Mouse (Mus musculus): Measurements from ENCODE around the gene Ube2z. TPM values are rescaled to one million over a fixed set of nuclear protein-coding genes. Genes with fewer than 3 reads are reported as not detected.
A peak's percentile ranks its signal among the peaks of the same experiment; 100 is the strongest.
"Not testable (repeated sequence)": the region's sequence is repeated elsewhere in the genome, so short reads cannot be mapped to it uniquely, and the experiment has no call there.

Ube2z gene
- total RNA-seq (2015) (21.3 and 21.8 TPM in 2 replicates), total RNA-seq (2017) (18.2 and 19.3 TPM in 2 replicates)

GRCm38 (mm10) chr11:96065215-96065911, at the start of gene Ube2z:
Ube2z (minus strand) TSS chr11:96065388.
- peak; percentile 98 for ATAC-seq (replicated peaks; ENCODE audit: poor library complexity)

GRCm38 (mm10) chr11:96114077-96114476, 48.9 kb upstream of the Ube2z start:
- ATAC-seq (replicated peaks; ENCODE audit: poor library complexity) = no peak

GRCm38 (mm10) chr11:96111751-96112150, 46.6 kb upstream of the Ube2z start, which contains the start of gene Calcoco2:
Calcoco2 (minus strand) TSS chr11:96111964.
- no peak for ATAC-seq (replicated peaks; ENCODE audit: poor library complexity)

- not testable (repeated sequence) for ATAC-seq (replicated peaks; ENCODE audit: poor library complexity)
Observed at GRCm38 (mm10) chr11:96110950-96111349, 45.8 kb upstream of the Ube2z start.

DNA sequence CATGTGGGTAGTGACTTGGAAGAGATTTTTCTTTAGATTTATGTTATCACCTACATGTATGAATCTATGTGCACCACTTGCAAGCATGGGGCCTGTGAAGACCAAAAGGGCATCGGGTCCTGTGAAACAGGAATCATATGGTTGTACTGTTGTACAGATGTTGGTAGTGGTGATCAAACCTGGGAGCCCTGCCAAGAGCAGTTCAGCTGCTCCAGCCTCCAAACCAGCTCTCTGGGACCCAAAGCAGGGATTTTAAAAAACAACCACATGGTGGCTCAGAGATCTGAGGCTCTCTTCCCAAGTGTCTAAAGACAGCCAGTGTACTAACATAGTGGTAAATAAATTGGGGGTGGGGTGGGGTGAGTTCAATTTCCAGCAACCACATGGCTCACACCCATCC, 43.2 kb upstream of the Ube2z start:
- ATAC-seq (replicated peaks; ENCODE audit: poor library complexity) = no peak

GRCm38 (mm10) chr11:96093361-96093760, 28.2 kb upstream of the Ube2z start:
- peak; percentile 87 for ATAC-seq (replicated peaks; ENCODE audit: poor library complexity)

DNA sequence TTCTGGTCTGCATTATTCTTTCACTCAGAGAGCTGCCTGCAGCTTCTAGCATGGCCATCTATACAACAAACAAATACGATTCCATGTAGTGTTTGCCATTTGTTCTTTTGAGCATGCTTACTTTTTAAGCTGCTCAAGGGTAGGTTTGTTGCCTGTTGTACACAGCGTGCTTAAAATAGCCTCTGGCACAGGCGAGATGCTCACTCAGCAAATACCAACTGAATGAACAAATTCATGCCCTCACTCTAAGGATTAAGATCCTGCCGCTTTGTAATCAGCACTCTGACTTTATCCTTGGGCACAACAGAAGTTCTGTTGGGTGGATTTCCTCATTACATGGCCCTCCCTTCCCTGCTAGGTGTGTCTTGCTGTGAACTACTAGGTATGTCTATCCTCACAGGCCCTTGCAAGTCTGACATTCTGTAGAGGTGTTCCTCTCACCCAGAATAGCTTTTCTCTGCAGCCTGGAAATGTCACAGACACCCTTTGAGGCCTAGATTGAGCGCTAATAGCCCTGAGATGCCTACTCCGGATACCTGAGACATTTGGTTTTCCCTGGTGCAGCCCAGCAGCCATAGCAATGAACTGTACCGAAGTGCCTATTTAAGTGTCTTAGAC, 27.6 kb upstream of the Ube2z start:
- no peak for ATAC-seq (replicated peaks; ENCODE audit: poor library complexity)

GRCm38 (mm10) chr11:96091073-96091472, 25.9 kb upstream of the Ube2z start:
- 0 out of 2 replicates have a peak, but pooled peaks have one; percentile 34 for ATAC-seq (replicated peaks; ENCODE audit: poor library complexity)

DNA sequence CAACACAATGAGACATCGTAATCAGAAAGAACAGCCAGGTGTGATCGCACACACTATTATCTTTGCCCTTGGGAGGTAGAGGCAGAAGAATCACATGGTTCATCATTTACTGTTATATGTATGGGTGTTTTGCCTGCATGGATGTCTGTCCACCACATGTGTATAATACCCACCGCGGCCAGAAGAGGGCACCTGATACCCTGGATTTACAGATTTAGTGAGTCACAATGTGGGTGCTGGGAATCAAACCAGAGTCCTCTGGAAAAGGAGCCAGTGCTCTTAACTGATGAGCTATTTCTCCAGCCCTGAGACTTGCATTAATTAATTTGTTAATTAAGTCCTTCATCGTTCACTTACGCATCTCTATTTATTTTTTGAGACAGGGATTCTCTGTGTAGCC, 22.8 kb upstream of the Ube2z start:
- ATAC-seq (replicated peaks; ENCODE audit: poor library complexity) = no peak

- ATAC-seq (replicated peaks; ENCODE audit: poor library complexity) = no peak
Observed at GRCm38 (mm10) chr11:96082682-96083081, 17.5 kb upstream of the Ube2z start.

DNA sequence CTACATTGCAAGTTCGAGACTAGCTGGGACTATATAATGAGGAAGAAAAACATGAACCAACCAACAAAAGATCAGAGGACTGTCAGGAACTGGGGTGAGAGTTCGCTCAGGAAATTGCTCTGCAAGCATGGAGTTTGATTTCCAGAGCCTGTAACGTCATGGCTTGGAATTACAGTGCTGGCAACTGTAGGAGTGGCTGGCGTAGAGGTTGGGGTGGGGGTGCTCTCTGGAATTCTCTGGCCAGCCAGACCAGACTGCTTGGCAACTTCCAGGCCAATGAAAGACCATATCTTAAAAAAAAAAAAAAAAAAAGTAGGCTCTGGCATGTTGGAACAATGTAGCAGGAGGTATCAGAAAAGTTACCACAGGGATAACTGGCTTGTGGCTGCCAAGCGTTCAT, 15.5 kb upstream of the Ube2z start:
- no peak for ATAC-seq (replicated peaks; ENCODE audit: poor library complexity)

GRCm38 (mm10) chr11:96076221-96077105, 11.3 kb upstream of the Ube2z start:
- ATAC-seq (replicated peaks; ENCODE audit: poor library complexity) = no peak

GRCm38 (mm10) chr11:96075509-96076220, 10.5 kb upstream of the Ube2z start, which contains the start of gene Atp5g1:
Atp5g1 (minus strand) TSS chr11:96075670.
- peak; percentile 90 for ATAC-seq (replicated peaks; ENCODE audit: poor library complexity)

- no peak; the same call in 1 of the 2 replicates for ATAC-seq (replicated peaks; ENCODE audit: poor library complexity)
Observed at GRCm38 (mm10) chr11:96075177-96075508, 10.0 kb upstream of the Ube2z start.

DNA sequence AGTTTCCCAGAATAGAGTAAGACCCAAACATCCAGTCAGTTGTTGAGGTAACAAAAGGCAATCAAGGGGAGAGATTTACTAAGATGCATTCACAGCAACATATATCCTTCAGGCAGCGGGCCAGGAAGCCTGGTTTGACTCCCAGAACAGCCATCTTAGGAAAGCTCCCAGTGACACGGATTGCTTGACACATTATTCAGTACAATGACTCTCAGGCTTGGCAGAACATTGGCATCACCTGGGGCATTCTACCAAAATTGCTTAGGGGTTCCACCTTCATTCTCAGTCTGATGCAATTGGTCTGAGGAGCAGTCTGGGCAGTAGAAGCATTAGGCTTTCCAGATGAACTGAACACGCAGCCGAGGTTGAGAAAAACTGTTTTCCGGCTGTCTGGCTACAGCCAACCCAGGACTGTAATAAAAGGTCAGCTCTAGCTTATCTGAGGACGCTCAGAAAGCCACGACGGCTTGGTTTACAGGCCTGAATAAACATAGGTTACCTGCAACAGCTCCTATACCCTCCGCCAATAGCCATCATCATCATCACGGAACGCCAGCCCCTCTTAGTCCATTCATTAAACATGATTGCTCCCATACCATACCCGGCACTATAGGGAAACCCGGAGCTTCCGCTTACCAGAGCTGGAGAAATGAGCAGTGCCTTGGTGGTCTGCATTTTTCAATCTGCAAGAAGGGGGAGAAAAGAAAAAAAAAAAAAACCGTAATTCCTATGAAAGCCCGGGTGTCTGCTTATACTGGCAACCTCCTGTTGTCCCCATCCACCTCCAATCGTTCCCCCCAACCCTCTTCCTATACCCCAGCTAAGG, 9.4 kb upstream of the Ube2z start:
- ATAC-seq (replicated peaks; ENCODE audit: poor library complexity) = no peak

GRCm38 (mm10) chr11:96073295-96073993, 8.3 kb upstream of the Ube2z start:
- no peak for ATAC-seq (replicated peaks; ENCODE audit: poor library complexity)

- no peak for ATAC-seq (replicated peaks; ENCODE audit: poor library complexity)
Observed at GRCm38 (mm10) chr11:96071013-96071412, 5.8 kb upstream of the Ube2z start.

- ATAC-seq (replicated peaks; ENCODE audit: poor library complexity) = no peak
Observed at GRCm38 (mm10) chr11:96070353-96070752, 5.2 kb upstream of the Ube2z start.

- no peak for ATAC-seq (replicated peaks; ENCODE audit: poor library complexity)
Observed at GRCm38 (mm10) chr11:96068231-96068630, 3.0 kb upstream of the Ube2z start.
